Mouse (Mus musculus) embryonic facial prominence, embryonic 12.5 days (tissue): ENCODE results near the gene Eif2b1. TPM values are rescaled to one million over a fixed set of nuclear protein-coding genes. Genes with fewer than 3 reads are reported as not detected.
A peak's percentile ranks its signal among the peaks of the same experiment; 100 is the strongest.

Experiments used
- ATAC-seq: fragments of 200-750 bp; cut with Nextera tagmentation; 2 replicates; pipeline ENCODE4 v1.8.0; 2017; ENCODE audit not compliant: insufficient number of reproducible peaks, insufficient read depth, low FRiP score, low TSS enrichment
- H3K27ac ChIP-seq: fragments of 300-500 bp; sonication (generic); 2 replicates; pipeline ENCODE4 v1.5.1; 2016; ENCODE audit warnings: mild to moderate bottlenecking
- H3K27me3 ChIP-seq: fragments of 300-500 bp; sonication (generic); 2 replicates; pipeline ENCODE4 v1.6.1; 2016; ENCODE audit warnings: mild to moderate bottlenecking, moderate library complexity
- H3K36me3 ChIP-seq: fragments of 300-500 bp; sonication (generic); 2 replicates; pipeline ENCODE4 v1.6.1; 2016; ENCODE audit warnings: mild to moderate bottlenecking
- H3K4me1 ChIP-seq: fragments of 300-500 bp; sonication (generic); 2 replicates; pipeline ENCODE4 v1.6.1; 2016
- H3K4me2 ChIP-seq: fragments of 300-500 bp; sonication (generic); replicated peaks from 2 replicates; pipeline ENCODE4 v1.6.1; 2016; ENCODE audit warnings: mild to moderate bottlenecking, moderate library complexity
- H3K4me3 ChIP-seq: fragments of 300-500 bp; sonication (generic); 2 replicates; pipeline ENCODE4 v1.5.1; 2016; ENCODE audit warnings: mild to moderate bottlenecking
- H3K9ac ChIP-seq: fragments of 300-500 bp; sonication (generic); 2 replicates; pipeline ENCODE4 v1.6.1; 2016; ENCODE audit warnings: mild to moderate bottlenecking, moderate library complexity
- H3K9me3 ChIP-seq: fragments of 300-500 bp; sonication (generic); 2 replicates; pipeline ENCODE4 v1.6.1; 2016; ENCODE audit warnings: mild to moderate bottlenecking, moderate library complexity
- WGBS: fragments of 180-500 bp; shearing (Covaris S2); methylation state at CpG from one replicate; pipeline ENCODE4 v1.1.7; 2016; 5-methylcytosine and 5-hydroxymethylcytosine counted together
- polyA plus RNA-seq: library from polyadenylated mRNA; unstranded; fragments of >200 nt; fragmentation: Nextera tagmentation; extraction: Ambion mirVana; gene quantifications from 2 replicates; pipeline ENCODE4 v1.2.1, GENCODE M21; 2016

The Eif2b1 gene
- polyA plus RNA-seq, 1 experiment from 2014 or later: 71.6 TPM

- H3K36me3 ChIP-seq: peaks cover 25% of the 10 kb centered on the region
- 11% methylated on average over 8 of the region's 8 CpGs for WGBS
- no peak for ATAC-seq
- peak overlapping the region; percentile 94 for H3K9ac ChIP-seq
- H3K27me3 ChIP-seq: no peaks in the 10 kb centered on the region
- H3K9me3 ChIP-seq: no peaks in the 10 kb centered on the region
- peak overlapping the region; percentile 97 for H3K4me3 ChIP-seq
- H3K27ac ChIP-seq: peak overlapping the region; percentile 88; the same call in 1 of the 2 replicates
- H3K4me1 ChIP-seq: peaks cover 10% of the 10 kb centered on the region; the same call in 1 of the 2 replicates
- peak overlapping the region; percentile 60 for H3K4me2 ChIP-seq
Observed at GRCm38 (mm10) chr5:124541602-124541973, 37.3 kb downstream of the Eif2b1 start.

DNA sequence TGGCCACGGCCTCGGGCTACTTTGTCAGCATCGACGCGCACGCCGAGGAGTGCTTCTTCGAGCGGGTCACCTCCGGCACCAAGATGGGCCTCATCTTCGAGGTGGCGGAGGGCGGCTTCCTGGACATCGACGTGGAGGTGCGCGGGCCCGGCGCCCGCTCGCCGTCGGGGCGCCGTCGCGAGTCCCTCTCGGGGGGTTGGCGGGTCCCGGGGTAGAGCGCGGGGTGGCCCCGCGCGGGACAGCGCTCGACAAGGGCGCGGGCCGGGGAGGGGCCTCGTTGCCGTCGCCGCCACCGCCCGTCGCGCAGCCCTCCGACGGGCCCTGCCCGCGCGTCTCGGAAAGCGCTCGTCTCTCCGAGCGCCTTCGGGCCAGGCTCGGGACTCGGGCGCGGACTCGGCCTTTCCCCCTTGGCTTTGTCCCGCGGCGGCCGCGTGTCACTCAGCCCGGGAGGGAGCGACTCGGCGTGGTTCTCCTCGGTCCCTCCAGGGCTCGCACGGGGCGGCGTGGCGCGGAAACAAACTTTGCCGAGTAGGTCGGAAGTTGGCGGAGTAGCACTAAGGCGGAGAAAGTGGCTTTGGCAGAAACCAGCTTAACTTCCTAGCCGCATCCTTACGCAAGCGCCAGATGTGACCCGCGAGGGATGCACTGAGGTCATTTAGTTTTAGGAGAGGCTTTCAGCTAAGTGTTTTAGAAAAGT, 37.9 kb downstream of the Eif2b1 start:
- peak overlapping the region; percentile 88 for H3K27ac ChIP-seq
- no peaks in the 10 kb centered on the region for H3K27me3 ChIP-seq
- peak; percentile 49 for ATAC-seq
- WGBS: under 1% methylated on average over 74 of the region's 89 CpGs
- peaks cover 19% of the 10 kb centered on the region for H3K36me3 ChIP-seq
- H3K9ac ChIP-seq: peak overlapping the region; percentile 94
- peak overlapping the region; percentile 60 for H3K4me2 ChIP-seq
- peak overlapping the region; percentile 97 for H3K4me3 ChIP-seq
- peaks cover 10% of the 10 kb centered on the region; the same call in 1 of the 2 replicates for H3K4me1 ChIP-seq
- H3K9me3 ChIP-seq: no peaks in the 10 kb centered on the region

DNA sequence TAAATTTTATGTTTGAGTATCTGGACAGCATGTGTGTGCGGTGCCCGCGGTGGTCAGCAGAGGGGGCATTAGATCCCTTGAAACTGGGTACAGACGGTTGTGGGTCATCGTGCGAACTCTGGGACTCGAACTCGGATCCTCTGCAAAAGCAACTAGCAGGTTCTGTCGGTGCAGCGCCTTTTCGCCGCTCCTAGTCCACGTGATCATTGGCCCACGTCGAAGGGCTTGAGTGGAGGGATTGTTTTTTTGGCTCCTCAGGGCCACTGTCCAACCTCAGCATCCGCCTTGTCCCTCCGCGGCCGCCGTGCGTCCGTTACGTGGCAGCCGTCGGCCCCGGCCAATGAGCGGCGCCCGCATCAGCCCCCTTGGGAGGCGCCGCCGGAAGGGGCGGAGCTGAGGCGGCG, 38.5 kb downstream of the Eif2b1 start, which contains the start of gene Tmed2:
TSS of gene Tmed2 (plus strand) at position 313 of the 404 bp plus-strand sequence.
- WGBS: 1% methylated on average over 35 of the region's 35 CpGs
- Histone ChIP-seq H3K27me3 (no peaks in the 10 kb centered on the region), H3K4me1 (peaks cover 10% of the 10 kb centered on the region; the same call in 1 of the 2 replicates), H3K9ac (peak within 1 kb of the TSS; percentile 94), H3K9me3 (no peaks in the 10 kb centered on the region), H3K36me3 (peaks cover 14% of the 10 kb centered on the region), H3K4me3 (peak within 1 kb of the TSS; percentile 97), H3K27ac (peak within 1 kb of the TSS; percentile 88), H3K4me2 (peak within 1 kb of the TSS; percentile 60)
- peak; percentile 90 for ATAC-seq

DNA sequence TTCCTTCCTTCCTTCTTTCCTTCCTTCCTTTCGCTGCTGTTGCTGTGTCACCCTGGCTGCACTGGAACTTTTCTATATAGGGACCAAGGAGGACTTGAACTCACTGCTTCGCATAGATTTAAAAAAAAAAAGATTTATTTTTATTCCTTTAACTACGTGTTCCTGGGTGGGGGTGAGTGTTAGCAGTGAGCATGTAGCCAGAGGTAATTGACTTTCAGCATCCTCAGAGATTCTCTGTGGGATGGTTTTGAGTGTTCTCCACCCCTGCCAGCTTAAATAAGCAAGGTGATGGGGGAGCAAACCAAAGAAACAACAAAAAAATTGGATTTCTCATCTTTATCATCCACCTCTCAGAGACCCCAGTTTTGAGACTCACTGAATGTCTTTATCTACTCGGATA, 39.0 kb downstream of the Eif2b1 start:
- H3K27ac ChIP-seq: 0 out of 2 replicates have a peak overlapping the region, but pooled peaks have one; percentile 88
- H3K4me2 ChIP-seq: peak overlapping the region; percentile 39
- H3K4me3 ChIP-seq: peak overlapping the region; percentile 97
- no peak overlapping the region for H3K9ac ChIP-seq
- ATAC-seq: no peak
- H3K36me3 ChIP-seq: peaks cover 10% of the 10 kb centered on the region
- peaks cover 10% of the 10 kb centered on the region; the same call in 1 of the 2 replicates for H3K4me1 ChIP-seq
- no peaks in the 10 kb centered on the region for H3K9me3 ChIP-seq
- 74% methylated on average over 4 of the region's 4 CpGs for WGBS
- H3K27me3 ChIP-seq: no peaks in the 10 kb centered on the region; the same call in 1 of the 2 replicates

GRCm38 (mm10) chr5:124538813-124539792, 39.8 kb downstream of the Eif2b1 start:
- H3K27ac ChIP-seq: no peak overlapping the region
- peaks cover 2% of the 10 kb centered on the region for H3K36me3 ChIP-seq
- WGBS: 73% methylated on average over 15 of the region's 16 CpGs
- no peak for ATAC-seq
- H3K4me3 ChIP-seq: no peak overlapping the region
- peaks cover 10% of the 10 kb centered on the region; the same call in 1 of the 2 replicates for H3K4me1 ChIP-seq
- no peak overlapping the region for H3K9ac ChIP-seq
- no peaks in the 10 kb centered on the region; the same call in 1 of the 2 replicates for H3K27me3 ChIP-seq
- no peak overlapping the region for H3K4me2 ChIP-seq
- H3K9me3 ChIP-seq: no peaks in the 10 kb centered on the region

DNA sequence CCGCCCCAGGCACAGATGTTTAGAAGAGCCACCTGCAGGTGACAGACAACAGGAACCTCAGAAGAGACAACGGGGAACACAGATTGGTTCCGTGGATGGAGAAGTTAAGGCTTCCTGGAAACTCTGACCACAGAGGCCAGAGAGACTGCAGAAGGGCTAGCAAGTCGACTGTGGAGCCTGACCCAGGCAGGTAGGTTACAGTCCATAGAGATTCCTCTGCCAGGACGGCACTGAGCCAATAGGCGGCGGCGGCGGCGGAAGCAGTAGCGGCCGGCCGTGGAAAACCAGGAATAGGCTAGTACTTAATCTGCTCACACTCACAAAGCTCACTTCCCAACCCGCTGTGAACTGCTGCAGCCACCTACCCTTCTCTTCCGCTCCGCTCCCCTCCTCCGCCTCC, 42.2 kb downstream of the Eif2b1 start:
- Histone ChIP-seq H3K9me3 (no peaks in the 10 kb centered on the region), H3K4me1 (peaks cover 9% of the 10 kb centered on the region), H3K27ac (no peak overlapping the region)

DNA sequence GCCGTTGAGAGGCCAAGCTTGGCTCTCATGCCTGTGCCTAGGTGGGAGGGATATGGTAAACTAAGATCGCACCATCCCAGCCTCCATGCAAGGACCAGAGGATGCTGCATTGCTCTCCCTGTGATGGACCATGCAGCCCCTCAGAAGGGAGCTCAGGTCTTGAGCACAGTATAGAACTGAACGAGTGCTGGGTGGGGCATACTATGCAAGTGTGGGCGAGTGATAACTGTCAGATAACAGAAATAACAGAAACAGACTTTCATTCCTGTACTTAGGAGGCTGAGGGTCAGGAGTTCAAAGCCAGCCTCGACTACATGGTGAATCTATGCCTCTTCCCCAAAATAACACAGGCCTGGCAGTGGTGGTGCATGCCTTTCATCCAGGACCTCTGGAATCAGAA, 43.9 kb downstream of the Eif2b1 start:
- Histone ChIP-seq H3K36me3 (no peaks in the 10 kb centered on the region), H3K4me3 (no peak overlapping the region), H3K4me1 (peaks cover 16% of the 10 kb centered on the region), H3K27me3 (no peaks in the 10 kb centered on the region; the same call in 1 of the 2 replicates), H3K9me3 (no peaks in the 10 kb centered on the region), H3K27ac (no peak overlapping the region), H3K9ac (no peak overlapping the region), H3K4me2 (no peak overlapping the region)
- no peak for ATAC-seq
- WGBS: 67% methylated on average over 5 of the region's 5 CpGs

More for the DNA sequence above, 42.2 kb downstream of the Eif2b1 start:
- Histone ChIP-seq H3K9ac (peak overlapping the region; percentile 4; the same call in 1 of the 2 replicates), H3K4me3 (peak overlapping the region; percentile 15; the same call in 1 of the 2 replicates), H3K36me3 (no peaks in the 10 kb centered on the region), H3K4me2 (peak overlapping the region; percentile 46), H3K27me3 (no peaks in the 10 kb centered on the region; the same call in 1 of the 2 replicates)
- ATAC-seq: no peak
- WGBS: 4% methylated on average over 17 of the region's 17 CpGs

- Histone ChIP-seq H3K27ac (peak overlapping the region; percentile 36; the same call in 1 of the 2 replicates), H3K9ac (no peak overlapping the region), H3K36me3 (no peaks in the 10 kb centered on the region), H3K9me3 (no peaks in the 10 kb centered on the region), H3K4me2 (0 out of 2 replicates have a peak overlapping the region, but pooled peaks have one; percentile 17), H3K27me3 (no peaks in the 10 kb centered on the region; the same call in 1 of the 2 replicates), H3K4me3 (no peak overlapping the region), H3K4me1 (peaks cover 36% of the 10 kb centered on the region)
- ATAC-seq: no peak
- 25% methylated on average over 7 of the region's 7 CpGs for WGBS
Observed at GRCm38 (mm10) chr5:124532451-124532850, 46.5 kb downstream of the Eif2b1 start.

- 13% methylated on average over 14 of the region's 14 CpGs for WGBS
- Histone ChIP-seq H3K36me3 (no peaks in the 10 kb centered on the region), H3K4me3 (peak overlapping the region; percentile 81), H3K27ac (peak overlapping the region; percentile 87), H3K9me3 (no peaks in the 10 kb centered on the region), H3K4me1 (peaks cover 36% of the 10 kb centered on the region), H3K9ac (peak overlapping the region; percentile 79), H3K4me2 (peak overlapping the region; percentile 77), H3K27me3 (no peaks in the 10 kb centered on the region; the same call in 1 of the 2 replicates)
- no peak for ATAC-seq
Observed at GRCm38 (mm10) chr5:124531583-124531930, 47.4 kb downstream of the Eif2b1 start.

- Histone ChIP-seq H3K4me1 (peaks cover 36% of the 10 kb centered on the region), H3K27ac (peak within 1 kb of the TSS; percentile 87), H3K4me2 (peak within 1 kb of the TSS; percentile 77), H3K36me3 (peaks cover 5% of the 10 kb centered on the region; the same call in 1 of the 2 replicates), H3K4me3 (peak within 1 kb of the TSS; percentile 81), H3K9ac (peak within 1 kb of the TSS; percentile 79), H3K27me3 (no peaks in the 10 kb centered on the region; the same call in 1 of the 2 replicates), H3K9me3 (no peaks in the 10 kb centered on the region)
- WGBS: under 1% methylated on average over 93 of the region's 96 CpGs
- ATAC-seq: peak; percentile 88
Observed at GRCm38 (mm10) chr5:124530655-124531582, 48.0 kb downstream of the Eif2b1 start, which contains the start of gene Rilpl1. TSS of gene Rilpl1 (minus strand) at chr5:124531391.
